Mouse (Mus musculus) forebrain, postnatal 0 days (tissue): ENCODE data around the gene Kcnma1. TPM values are rescaled to one million over a fixed set of nuclear protein-coding genes. Genes with fewer than 3 reads are reported as not detected.
A peak's percentile ranks its signal among the peaks of the same experiment; 100 is the strongest.

Experiments
- ATAC-seq: fragments of 200-750 bp; cut with Nextera tagmentation; 2 replicates; pipeline ENCODE4 v1.8.0; 2017; ENCODE audit warnings: mild to moderate bottlenecking, moderate library complexity
- DNase-seq: peaks from one replicate; pipeline ENCODE4 v3.0.0-alpha.2; 2015
- H3K27ac ChIP-seq: fragments of 300-500 bp; sonication (generic); 2 replicates; pipeline ENCODE4 v1.5.1; 2014; ENCODE audit warnings: low read depth, mild to moderate bottlenecking, antibody characterized with exemption, low read length, moderate library complexity, mixed read lengths
- H3K27me3 ChIP-seq: fragments of 300-500 bp; sonication (generic); 2 replicates; pipeline ENCODE4 v1.6.1; 2014; ENCODE audit warnings: mild to moderate bottlenecking, low read length, mixed read lengths; ENCODE audit not compliant: insufficient read depth
- H3K36me3 ChIP-seq: fragments of 300-500 bp; sonication (generic); 2 replicates; pipeline ENCODE4 v1.6.1; 2014; ENCODE audit warnings: mild to moderate bottlenecking, moderate library complexity; ENCODE audit not compliant: insufficient read depth
- H3K4me1 ChIP-seq: fragments of 300-500 bp; sonication (generic); 2 replicates; pipeline ENCODE4 v1.6.1; 2014; ENCODE audit warnings: antibody characterized with exemption; ENCODE audit not compliant: insufficient read depth
- H3K4me2 ChIP-seq: fragments of 300-500 bp; sonication (generic); 2 replicates; pipeline ENCODE4 v1.6.1; 2014; ENCODE audit warnings: low read depth, mild to moderate bottlenecking, moderate library complexity
- H3K4me3 ChIP-seq: fragments of 300-500 bp; sonication (generic); 2 replicates; pipeline ENCODE4 v1.5.1; 2014; ENCODE audit warnings: low read depth, low read length, mixed read lengths
- H3K9ac ChIP-seq: fragments of 300-500 bp; sonication (generic); 2 replicates; pipeline ENCODE4 v1.6.1; 2014; ENCODE audit warnings: mild to moderate bottlenecking
- H3K9me3 ChIP-seq: fragments of 300-500 bp; sonication (generic); 2 replicates; pipeline ENCODE4 v1.6.1; 2016; ENCODE audit warnings: low read length
- CTCF ChIP-seq: sonication (generic); IDR thresholded peaks from 2 replicates; pipeline ENCODE4 v1.5.1; 2016; ENCODE audit warnings: antibody characterized with exemption, control low read depth, low read depth
- WGBS: fragments of 180-500 bp; shearing (Covaris S2); extraction: QIAGEN DNeasy Blood & Tissue Kit; methylation state at CpG from one replicate; pipeline ENCODE4 v1.1.7; 2014; 5-methylcytosine and 5-hydroxymethylcytosine counted together
- polyA plus RNA-seq: library from polyadenylated mRNA; unstranded; fragments of >200 nt; fragmentation: Nextera tagmentation; extraction: Ambion mirVana; gene quantifications from 2 replicates; pipeline ENCODE4 v1.2.1, GENCODE M21; 2015
- total RNA-seq: library from RNA; depleted of rRNA; stranded (reverse); fragments of >200 nt; gene quantifications from 2 replicates; pipeline ENCODE4 v1.2.3, GENCODE M21; 2014

Gene Kcnma1
- total and polyA plus RNA-seq, 2 experiments from 2014 or later: 18.7 to 35.8 TPM

GRCm38 (mm10) chr14:23679378-23679777 is 334.9 kb downstream of the Kcnma1 start:
- 65% methylated on average over 2 of the region's 2 CpGs for WGBS
- Histone ChIP-seq H3K4me1 (no peaks in the 10 kb centered on the region), H3K9ac (no peak overlapping the region), H3K36me3 (no peaks in the 10 kb centered on the region), H3K4me2 (no peak overlapping the region), H3K9me3 (no peaks in the 10 kb centered on the region), H3K27ac (no peak overlapping the region), H3K27me3 (no peaks in the 10 kb centered on the region), H3K4me3 (no peak overlapping the region)
- ATAC-seq (no peak), DNase-seq (no peak)
- TF ChIP-seq CTCF: peak; percentile 47

- WGBS: 89% methylated on average over 3 of the region's 3 CpGs
Observed at GRCm38 (mm10) chr14:23666420-23666819, 347.9 kb downstream of the Kcnma1 start.

GRCm38 (mm10) chr14:23651682-23652081 is 362.6 kb downstream of the Kcnma1 start:
- peaks cover 4% of the 10 kb centered on the region; the same call in 1 of the 2 replicates for H3K4me1 ChIP-seq
- H3K9me3 ChIP-seq: no peaks in the 10 kb centered on the region
- H3K9ac ChIP-seq: no peak overlapping the region
- WGBS: 23% methylated on average over 4 of the region's 4 CpGs
- H3K36me3 ChIP-seq: no peaks in the 10 kb centered on the region
- no peak for TF ChIP-seq CTCF
- ATAC-seq (peak; percentile 61), DNase-seq (peak; percentile 38)
- H3K4me2 ChIP-seq: no peak overlapping the region
- no peak overlapping the region for H3K27ac ChIP-seq
- H3K27me3 ChIP-seq: no peaks in the 10 kb centered on the region
- H3K4me3 ChIP-seq: no peak overlapping the region

More at GRCm38 (mm10) chr14:23666420-23666819, 347.9 kb downstream of the Kcnma1 start:
- no peaks in the 10 kb centered on the region for H3K4me1 ChIP-seq
- no peak overlapping the region for H3K4me2 ChIP-seq
- no peak overlapping the region for H3K27ac ChIP-seq
- H3K4me3 ChIP-seq: no peak overlapping the region
- H3K9ac ChIP-seq: no peak overlapping the region
- no peak for TF ChIP-seq CTCF
- ATAC-seq (no peak), DNase-seq (no peak)
- H3K9me3 ChIP-seq: no peaks in the 10 kb centered on the region
- H3K27me3 ChIP-seq: no peaks in the 10 kb centered on the region
- no peaks in the 10 kb centered on the region for H3K36me3 ChIP-seq

- Histone ChIP-seq H3K4me1 (peaks cover 4% of the 10 kb centered on the region; the same call in 1 of the 2 replicates), H3K9me3 (no peaks in the 10 kb centered on the region), H3K36me3 (no peaks in the 10 kb centered on the region), H3K27ac (no peak overlapping the region), H3K27me3 (no peaks in the 10 kb centered on the region), H3K9ac (no peak overlapping the region), H3K4me2 (no peak overlapping the region), H3K4me3 (no peak overlapping the region)
- DNase-seq: no peak
- ATAC-seq: no peak
- 92% methylated on average over 3 of the region's 3 CpGs for WGBS
- TF ChIP-seq CTCF: no peak
Observed at GRCm38 (mm10) chr14:23650126-23650525, 364.2 kb downstream of the Kcnma1 start.

GRCm38 (mm10) chr14:23645361-23646063 is 368.8 kb downstream of the Kcnma1 start:
- no peaks in the 10 kb centered on the region for H3K27me3 ChIP-seq
- H3K4me3 ChIP-seq: no peak overlapping the region
- no peaks in the 10 kb centered on the region for H3K36me3 ChIP-seq
- H3K9me3 ChIP-seq: no peaks in the 10 kb centered on the region
- 69% methylated on average over 9 of the region's 9 CpGs for WGBS
- no peak overlapping the region for H3K4me2 ChIP-seq
- no peak for TF ChIP-seq CTCF
- ATAC-seq (no peak), DNase-seq (no peak)
- no peaks in the 10 kb centered on the region for H3K4me1 ChIP-seq
- no peak overlapping the region for H3K9ac ChIP-seq
- no peak overlapping the region for H3K27ac ChIP-seq

- no peak overlapping the region for H3K4me2 ChIP-seq
- no peak overlapping the region for H3K4me3 ChIP-seq
- TF ChIP-seq CTCF: no peak
- 85% methylated on average over 3 of the region's 3 CpGs for WGBS
- DNase-seq (no peak), ATAC-seq (no peak)
- H3K9me3 ChIP-seq: no peaks in the 10 kb centered on the region
- no peak overlapping the region for H3K9ac ChIP-seq
- no peak overlapping the region for H3K27ac ChIP-seq
- H3K36me3 ChIP-seq: no peaks in the 10 kb centered on the region
- H3K4me1 ChIP-seq: no peaks in the 10 kb centered on the region
- no peaks in the 10 kb centered on the region for H3K27me3 ChIP-seq
Observed at GRCm38 (mm10) chr14:23643162-23643561, 371.1 kb downstream of the Kcnma1 start.

GRCm38 (mm10) chr14:23640665-23641064 is 373.6 kb downstream of the Kcnma1 start:
- Histone ChIP-seq H3K4me1 (no peaks in the 10 kb centered on the region), H3K27ac (no peak overlapping the region), H3K4me2 (no peak overlapping the region), H3K36me3 (no peaks in the 10 kb centered on the region), H3K4me3 (no peak overlapping the region), H3K27me3 (no peaks in the 10 kb centered on the region), H3K9me3 (no peaks in the 10 kb centered on the region), H3K9ac (no peak overlapping the region)
- TF ChIP-seq CTCF: peak; percentile 35
- ATAC-seq (no peak), DNase-seq (no peak)
- WGBS: 62% methylated on average over 2 of the region's 2 CpGs
